ENCODE assay signal across 14 mouse cellular contexts in the genomic region with DNA sequence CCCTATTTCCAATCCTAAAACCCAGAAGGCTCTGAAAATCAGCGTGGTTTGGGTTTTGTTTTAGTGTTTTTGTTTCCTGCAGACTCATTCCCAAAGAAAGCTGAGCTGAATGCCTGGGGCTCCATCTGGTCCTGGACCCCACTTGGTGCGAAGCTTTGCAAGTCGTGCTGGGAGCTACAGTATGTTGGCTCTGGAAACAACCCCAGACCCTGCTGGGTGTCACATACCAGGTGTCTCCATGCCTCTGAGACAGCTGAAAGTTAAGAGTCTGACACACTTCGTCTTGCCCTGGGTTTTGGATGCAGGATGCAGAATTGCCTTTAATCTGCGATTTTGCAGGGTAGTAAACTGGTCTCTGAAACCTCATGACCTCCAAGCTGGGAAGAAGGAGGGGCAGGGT. TPM values are rescaled to one million over a fixed set of nuclear protein-coding genes. Genes with fewer than 3 reads are reported as not detected.
DNase-seq lines count a peak whose midpoint lies in the region; ATAC-seq and TF ChIP-seq lines count a peak whose summit lies in the region.
"Had no signal": no experiment of that assay in that cellular context is flagged by ENCODE, and none has a peak within 500 bp of the region (broad histone marks: within the 10 kb centered on the region; RNA-seq: fewer than 3 reads in every experiment).

No protein-coding gene starts in this region.

- H3K27ac ChIP-seq in thymus, adult 2 months (ENCODE audit: control insufficient read depth, insufficient read depth, low read length) = no peak overlapping the region; the same call in 1 of the 2 replicates
- H3K27ac ChIP-seq in forebrain, embryonic 15.5 days (replicated peaks) = peak overlapping the region; percentile 64
- no peak overlapping the region for H3K27ac ChIP-seq in intestine, embryonic 15.5 days
- H3K27ac ChIP-seq: heart, embryonic 13.5 days; midbrain, embryonic 10.5 days had no signal

- no peaks in the 10 kb centered on the region for H3K27me3 ChIP-seq in thymus, adult 2 months (ENCODE audit: control insufficient read depth, insufficient read depth, low read length)
- no peaks in the 10 kb centered on the region for H3K27me3 ChIP-seq in forebrain, embryonic 15.5 days
- H3K27me3 ChIP-seq in intestine, embryonic 15.5 days (replicated peaks) = no peaks in the 10 kb centered on the region

- no peak overlapping the region for H3K4me3 ChIP-seq in thymus, adult 2 months (ENCODE audit: control insufficient read depth, insufficient read depth, low read length)
- H3K4me3 ChIP-seq in forebrain, embryonic 15.5 days = no peak overlapping the region
- no peak overlapping the region for H3K4me3 ChIP-seq in intestine, embryonic 15.5 days (replicated peaks)
- H3K4me3 ChIP-seq: heart, embryonic 13.5 days; midbrain, embryonic 10.5 days had no signal

- H3K4me2 ChIP-seq in forebrain, embryonic 15.5 days (replicated peaks) = no peak overlapping the region
- H3K4me2 ChIP-seq in intestine, embryonic 15.5 days (replicated peaks) = no peak overlapping the region
- H3K4me2 ChIP-seq: heart, embryonic 13.5 days had no signal

- WGBS in thymus, adult 2 months = 35% methylated on average over 5 of the region's 5 CpGs
- WGBS in forebrain, embryonic 15.5 days = 26% methylated on average over 5 of the region's 5 CpGs
- WGBS in intestine, embryonic 15.5 days = 51% methylated on average over 5 of the region's 5 CpGs

- no peaks in the 10 kb centered on the region for H3K36me3 ChIP-seq in thymus, adult 2 months (ENCODE audit: control insufficient read depth, insufficient read depth, low read length)
- H3K36me3 ChIP-seq in forebrain, embryonic 15.5 days = no peaks in the 10 kb centered on the region
- H3K36me3 ChIP-seq in intestine, embryonic 15.5 days = no peaks in the 10 kb centered on the region
- H3K36me3 ChIP-seq: heart, embryonic 13.5 days; midbrain, embryonic 10.5 days had no signal

- no peak for TF ChIP-seq CTCF in thymus, adult 2 months (IDR thresholded peaks at IDR 0.05; ENCODE audit: borderline replicate concordance, control insufficient read depth, extremely low read depth, insufficient read depth, low read length, poor library complexity)

- no peak for TF ChIP-seq POLR2A in thymus, adult 2 months (IDR thresholded peaks at IDR 0.05; ENCODE audit: control insufficient read depth, extremely low read depth, insufficient read depth, low read length, poor library complexity)

- peaks cover 32% of the 10 kb centered on the region for H3K4me1 ChIP-seq in thymus, adult 2 months (replicated peaks; ENCODE audit: control insufficient read depth, insufficient read depth, low read length)
- peaks cover 16% of the 10 kb centered on the region for H3K4me1 ChIP-seq in forebrain, embryonic 15.5 days
- H3K4me1 ChIP-seq in intestine, embryonic 15.5 days (replicated peaks) = no peaks in the 10 kb centered on the region

- no peaks in the 10 kb centered on the region for H3K9me3 ChIP-seq in forebrain, embryonic 15.5 days
- H3K9me3 ChIP-seq in intestine, embryonic 15.5 days = no peaks in the 10 kb centered on the region
- H3K9me3 ChIP-seq: heart, embryonic 13.5 days; midbrain, embryonic 10.5 days had no signal

- ATAC-seq in forebrain, embryonic 15.5 days (replicated peaks) = 0 out of 2 replicates have a peak, but pooled peaks have one; percentile 41
- no peak for ATAC-seq in intestine, embryonic 15.5 days

- peak; percentile 28 for DNase-seq in thymus, postnatal 25 days
- no peak for DNase-seq in thymus, adult 2 months
- peak; percentile 74 to 84 for DNase-seq in cerebellum, postnatal 10 days
- peak; percentile 40 for DNase-seq in thymus, postnatal 4 days
- DNase-seq in adrenal gland, adult 18-20 months (ENCODE audit: low spot score in 2 of 2) = no peak
- DNase-seq in adrenal gland, adult 8-10 months = no peak
- DNase-seq: adrenal gland, postnatal 10 days; gastrocnemius, postnatal 14 days; spleen, adult 18-20 months had no signal

- no peak overlapping the region for H3K9ac ChIP-seq in forebrain, embryonic 15.5 days (replicated peaks)
- H3K9ac ChIP-seq in intestine, embryonic 15.5 days = no peak overlapping the region
- H3K9ac ChIP-seq: heart, embryonic 13.5 days had no signal

RNA-seq across cellular contexts. Expression of gene Cdh15, which starts 23.2 kb away (rescaled TPM):
- polyA plus RNA-seq in thymus, adult 2 months (2012; rRNA removed) = 0.11 and 0.13 TPM in 2 replicates
- polyA plus RNA-seq in forebrain, embryonic 15.5 days (2015; fragmentation: Nextera tagmentation; extraction: Ambion mirVana) = 1.2 TPM in 2 replicates
- total RNA-seq in adrenal gland, adult 18-20 months (2021) = under 1 TPM; 0.22 to 0.99 TPM
- total RNA-seq in adrenal gland, adult 8-10 months (2022) = 1 to 10 TPM in 3 of 4 experiments, under 1 TPM in 1; 0.55 to 1.2 (median 1.2) TPM
- polyA plus RNA-seq in intestine, embryonic 15.5 days (2015; fragmentation: Nextera tagmentation; extraction: Ambion mirVana) = 0.23 and 0.49 TPM in 2 replicates
- total RNA-seq: liver, adult 2 months had no signal

RNA-seq across cellular contexts. Expression of gene Acsf3, which starts 49.3 kb away (rescaled TPM):
- polyA plus RNA-seq in thymus, adult 2 months (2012; rRNA removed) = 17.5 and 19.6 TPM in 2 replicates
- 14.6 and 16.4 TPM in 2 replicates for polyA plus RNA-seq in forebrain, embryonic 15.5 days (2015; fragmentation: Nextera tagmentation; extraction: Ambion mirVana)
- total RNA-seq in adrenal gland, adult 18-20 months (2021) = 10 to 100 TPM; 42.0 to 76.0 TPM
- 10 to 100 TPM; 38.4 to 44.5 (median 41.2) TPM for total RNA-seq in adrenal gland, adult 8-10 months (2022)
- 21.8 and 24.6 TPM in 2 replicates for polyA plus RNA-seq in intestine, embryonic 15.5 days (2015; fragmentation: Nextera tagmentation; extraction: Ambion mirVana)

Comparison
In these comparisons a context has a peak if more than half of its experiments do, and no peak if none do; other contexts are left out.
1. DNase-seq: peak in thymus, postnatal 25 days (single experiment), cerebellum, postnatal 10 days (2 of 2) and thymus, postnatal 4 days (single experiment); none in thymus, adult 2 months (single experiment), adrenal gland, adult 18-20 months (0 of 2) and adrenal gland, adult 8-10 months (single experiment).